10 mouse cellular contexts compared by ENCODE assay signal in genomic region chr4:141751419-141752075, GRCm38 (mm10). TPM values are rescaled to one million over a fixed set of nuclear protein-coding genes. Genes with fewer than 3 reads are reported as not detected.
DNase-seq lines count a peak whose midpoint lies in the region; ATAC-seq and TF ChIP-seq lines count a peak whose summit lies in the region.
"Had no signal": no experiment of that assay in that cellular context is flagged by ENCODE, and none has a peak within 500 bp of the region (broad histone marks: within the 10 kb centered on the region; RNA-seq: fewer than 3 reads in every experiment).

No protein-coding gene starts in this region.

- H3K27me3 ChIP-seq in kidney, embryonic 15.5 days = 0 out of 2 replicates have a peak, but pooled peaks cover 8% of the 10 kb centered on the region
- no peaks in the 10 kb centered on the region for H3K27me3 ChIP-seq in G1E (ENCODE audit: insufficient read depth, low read length)
- peaks cover 7% of the 10 kb centered on the region; the same call in 1 of the 2 replicates for H3K27me3 ChIP-seq in liver, embryonic 12.5 days (replicated peaks)

- peak; percentile 83 for ATAC-seq in kidney, embryonic 15.5 days (replicated peaks; ENCODE audit: low FRiP score)
- peak; percentile 77 for ATAC-seq in G1E (ENCODE audit: extremely low read depth, insufficient number of reproducible peaks, low FRiP score, poor library complexity, severe bottlenecking)
- peak; percentile 92 for ATAC-seq in liver, embryonic 12.5 days

- DNase-seq in kidney, adult 18-20 months = no peak
- DNase-seq in G1E (ENCODE audit: low spot score) = peak; percentile 59
- peak; percentile 78 for DNase-seq in c-Kit-positive CD71-positive TER-119-negative erythroid progenitor cells, embryonic 14.5 days (ENCODE audit: low read depth)
- no peak for DNase-seq in embryo, embryonic 11 days
- no peak for DNase-seq in adrenal gland, adult (ENCODE audit: inconsistent age in 2 of 2, low spot score in 1 of 2)
- no peak for DNase-seq in embryo, embryonic 10.5 days (ENCODE audit: low spot score)
- DNase-seq: kidney, postnatal 14 days had no signal

- no peaks in the 10 kb centered on the region for H3K9me3 ChIP-seq in kidney, embryonic 15.5 days (replicated peaks)
- no peaks in the 10 kb centered on the region for H3K9me3 ChIP-seq in G1E (replicated peaks)
- no peaks in the 10 kb centered on the region for H3K9me3 ChIP-seq in liver, embryonic 12.5 days (replicated peaks)
- H3K9me3 ChIP-seq: limb, embryonic 12.5 days had no signal

- H3K36me3 ChIP-seq in kidney, embryonic 15.5 days = no peaks in the 10 kb centered on the region
- H3K36me3 ChIP-seq in G1E (replicated peaks) = no peaks in the 10 kb centered on the region
- H3K36me3 ChIP-seq in liver, embryonic 12.5 days = 0 out of 2 replicates have a peak, but pooled peaks cover 6% of the 10 kb centered on the region
- H3K36me3 ChIP-seq: limb, embryonic 12.5 days had no signal

- no peak overlapping the region for H3K9ac ChIP-seq in kidney, embryonic 15.5 days
- H3K9ac ChIP-seq in liver, embryonic 12.5 days = peak overlapping the region; percentile 65
- H3K9ac ChIP-seq: limb, embryonic 12.5 days had no signal

- H3K27ac ChIP-seq in kidney, embryonic 15.5 days = peak overlapping the region; percentile 13; the same call in 1 of the 2 replicates
- H3K27ac ChIP-seq in liver, embryonic 12.5 days = peak overlapping the region; percentile 97
- H3K27ac ChIP-seq: limb, embryonic 12.5 days had no signal

- no peak overlapping the region for H3K4me2 ChIP-seq in kidney, embryonic 15.5 days
- peak overlapping the region; percentile 68 for H3K4me2 ChIP-seq in liver, embryonic 12.5 days
- H3K4me2 ChIP-seq: limb, embryonic 12.5 days had no signal

- peaks cover 10% of the 10 kb centered on the region; the same call in 1 of the 2 replicates for H3K4me1 ChIP-seq in kidney, embryonic 15.5 days
- H3K4me1 ChIP-seq in G1E (ENCODE audit: insufficient read depth, low read depth, low read length) = peaks cover 53% of the 10 kb centered on the region
- peaks cover 75% of the 10 kb centered on the region for H3K4me1 ChIP-seq in liver, embryonic 12.5 days
- H3K4me1 ChIP-seq: limb, embryonic 12.5 days had no signal

- TF ChIP-seq CTCF in G1E (IDR thresholded peaks at IDR 0.05; ENCODE audit: low read depth, low read length) = no peak

- WGBS in kidney, embryonic 15.5 days = 54% methylated on average over 4 of the region's 4 CpGs
- 4% methylated on average over 4 of the region's 4 CpGs for WGBS in liver, embryonic 12.5 days (ENCODE audit: insufficient replicate concordance)

- no peak overlapping the region for H3K4me3 ChIP-seq in kidney, embryonic 15.5 days (replicated peaks)
- peak overlapping the region; percentile 57; the same call in 1 of the 2 replicates for H3K4me3 ChIP-seq in G1E (ENCODE audit: low read depth, low read length)
- H3K4me3 ChIP-seq in liver, embryonic 12.5 days = peak overlapping the region; percentile 33
- H3K4me3 ChIP-seq: limb, embryonic 12.5 days had no signal

RNA-seq across cellular contexts. Expression of gene Agmat, which starts 5.1 kb away (rescaled TPM):
- polyA plus RNA-seq in kidney, embryonic 15.5 days (2015; fragmentation: Nextera tagmentation; extraction: Ambion mirVana) = 1.7 and 2.4 TPM in 2 replicates
- total RNA-seq in G1E (2014; fragmentation: Nextera tagmentation) (not detected in 2 replicates), G1E (2017) (0.05 TPM in 1 of 2 replicates, not detected in the other)
- polyA plus RNA-seq in G1E (2012) = 0.04 TPM in 1 of 2 replicates, not detected in the other
- 16.0 and 16.3 TPM in 2 replicates for polyA plus RNA-seq in liver, embryonic 12.5 days (2016; fragmentation: Nextera tagmentation; extraction: Ambion mirVana)
- polyA plus RNA-seq: limb, embryonic 12.5 days had no signal

RNA-seq across cellular contexts. Expression of gene Ddi2, which starts 28.3 kb away (rescaled TPM):
- polyA plus RNA-seq in kidney, embryonic 15.5 days (2015; fragmentation: Nextera tagmentation; extraction: Ambion mirVana) = 20.3 and 21.8 TPM in 2 replicates
- total RNA-seq in G1E (2014; fragmentation: Nextera tagmentation) (40.8 and 45.4 TPM in 2 replicates), G1E (2017) (25.6 and 27.9 TPM in 2 replicates)
- polyA plus RNA-seq in G1E (2012) = 13.2 and 17.8 TPM in 2 replicates
- 28.0 and 28.6 TPM in 2 replicates for polyA plus RNA-seq in liver, embryonic 12.5 days (2016; fragmentation: Nextera tagmentation; extraction: Ambion mirVana)

RNA-seq across cellular contexts. Expression of gene Dnajc16, which starts 39.2 kb away (rescaled TPM):
- polyA plus RNA-seq in kidney, embryonic 15.5 days (2015; fragmentation: Nextera tagmentation; extraction: Ambion mirVana) = 5.2 and 5.5 TPM in 2 replicates
- total RNA-seq in G1E (2014; fragmentation: Nextera tagmentation) (9.9 and 12.1 TPM in 2 replicates), G1E (2017) (10.6 and 11.9 TPM in 2 replicates)
- 2.7 and 2.9 TPM in 2 replicates for polyA plus RNA-seq in G1E (2012)
- polyA plus RNA-seq in liver, embryonic 12.5 days (2016; fragmentation: Nextera tagmentation; extraction: Ambion mirVana) = 3.1 and 3.2 TPM in 2 replicates

RNA-seq across cellular contexts. Expression of gene Casp9, which starts 41.9 kb away (rescaled TPM):
- polyA plus RNA-seq in kidney, embryonic 15.5 days (2015; fragmentation: Nextera tagmentation; extraction: Ambion mirVana) = 23.7 and 25.8 TPM in 2 replicates
- 16.3 and 18.7 TPM in 2 replicates for total RNA-seq in G1E (2014; fragmentation: Nextera tagmentation)
- 25.7 and 30.1 TPM in 2 replicates for total RNA-seq in G1E (2017)
- 21.7 and 26.1 TPM in 2 replicates for polyA plus RNA-seq in G1E (2012)
- 13.5 and 14.5 TPM in 2 replicates for polyA plus RNA-seq in liver, embryonic 12.5 days (2016; fragmentation: Nextera tagmentation; extraction: Ambion mirVana)

Comparison
In these comparisons a context has a peak if more than half of its experiments do, and no peak if none do; other contexts are left out.
1. DNase-seq: peak in G1E (single experiment) and c-Kit-positive CD71-positive TER-119-negative erythroid progenitor cells, embryonic 14.5 days (single experiment); none in kidney, adult 18-20 months (single experiment), embryo, embryonic 11 days (single experiment), adrenal gland, adult (0 of 2) and embryo, embryonic 10.5 days (single experiment).
2. Peak in every context shown above with its lines, with median percentiles within 50 percentile points of each other: ATAC-seq.